Mouse (Mus musculus) MEL (cell line): Measurements from ENCODE around the gene Hpse2.

ENCODE experiments used
- CTCF ChIP-seq, 3 experiments: IDR thresholded peaks in 2 of 3; conservative IDR thresholded peaks in 1 of 3; 2 replicates each; pipeline ENCODE4 v1.5.1; 2011 to 2012; ENCODE audit warnings: low read length in 3 of 3, low read depth in 2 of 3, mild to moderate bottlenecking in 2 of 3, improper control_type of control experiment in 1 of 3, inconsistent platforms in 1 of 3, mixed read lengths in 1 of 3, moderate library complexity in 1 of 3; ENCODE audit not compliant: control insufficient read depth in 1 of 3, insufficient read depth in 1 of 3, poor library complexity in 1 of 3, severe bottlenecking in 1 of 3
- HCFC1 ChIP-seq: IDR thresholded peaks from 2 replicates; pipeline ENCODE4 v1.6.1; 2012; ENCODE audit warnings: low read depth, mild to moderate bottlenecking, inconsistent platforms, low read length, improper control_type of control experiment, moderate library complexity
- POLR2A ChIP-seq, 2 experiments: IDR thresholded peaks; 2 replicates each; pipeline ENCODE4 v1.6.1; 2011 to 2012; ENCODE audit warnings: low read length in 2 of 2, mild to moderate bottlenecking in 2 of 2, control low read depth in 1 of 2, improper control_type of control experiment in 1 of 2, low read depth in 1 of 2, moderate library complexity in 1 of 2; ENCODE audit not compliant: control insufficient read depth in 1 of 2, insufficient read depth in 1 of 2, poor library complexity in 1 of 2
- POLR2AphosphoS2 ChIP-seq: IDR thresholded peaks from 2 replicates; pipeline ENCODE4 v1.6.1; 2011; ENCODE audit warnings: low read length, improper control_type of control experiment

DNA sequence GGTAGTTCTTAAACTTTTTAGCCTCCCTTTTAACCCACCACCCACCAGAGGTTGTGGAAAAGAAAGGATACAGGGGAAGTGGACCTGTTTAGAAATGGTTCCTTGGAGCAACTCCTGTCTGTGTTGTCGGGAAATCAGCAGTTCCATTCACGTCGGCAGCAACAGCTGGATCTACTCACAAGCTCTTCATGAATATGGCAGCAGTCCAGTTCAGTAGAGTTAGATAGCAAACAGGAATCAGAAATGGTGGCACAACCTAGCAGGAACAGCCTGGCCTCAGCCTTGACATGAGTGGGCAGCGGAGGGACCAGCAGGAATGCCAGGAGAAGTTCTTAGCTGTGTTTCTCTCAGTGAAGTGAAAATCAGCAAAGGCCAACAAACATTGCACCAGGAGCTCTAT, 278.4 kb downstream of the Hpse2 start:
- TF ChIP-seq CTCF (IDR thresholded peaks at IDR 0.05 in 2 of 3, conservative IDR thresholded peaks at IDR 0.05 in 1 of 3; ENCODE audit: control insufficient read depth in 1 of 3, insufficient read depth in 1 of 3, low read depth in 2 of 3, low read length in 3 of 3, poor library complexity in 1 of 3, severe bottlenecking in 1 of 3) (no peak), POLR2AphosphoS2 (no peak), POLR2A (IDR thresholded peaks at IDR 0.05; ENCODE audit: control insufficient read depth in 1 of 2, insufficient read depth in 1 of 2, low read depth in 1 of 2, low read length in 2 of 2, poor library complexity in 1 of 2) (no peak), HCFC1 (no peak)
